Mouse (Mus musculus) testis, adult 10 weeks (tissue): ENCODE measurements around the gene Arhgap6. TPM values are rescaled to one million over a fixed set of nuclear protein-coding genes. Genes with fewer than 3 reads are reported as not detected.

Experiments
- polyA plus RNA-seq: library from polyadenylated mRNA; stranded (reverse); fragments of 350-450 nt; fragmentation: Illumina TruSeq; extraction: RNeasy Lipid Tissue Mini Kit (QIAGEN cat#74804); gene quantifications from one replicate; pipeline ENCODE4 v1.2.3, GENCODE M21; 2014; ENCODE audit warnings: low read depth, low replicate concordance

The Arhgap6 gene
- polyA plus RNA-seq, result 0.46 TPM

GRCm38 (mm10) chrX:168794974-168795858 is at the start of gene Arhgap6:
Gene Arhgap6, plus strand, starts transcription at chrX:168795099.

GRCm38 (mm10) chrX:169187100-169187499 is 392.2 kb downstream of the Arhgap6 start, which contains the start of gene Amelx:
Gene Amelx, minus strand, starts transcription at chrX:169187200.

GRCm38 (mm10) chrX:169319945-169320667 is 525.2 kb downstream of the Arhgap6 start, which contains the start of gene Hccs:
Gene Hccs, minus strand, starts transcription at chrX:169320372.

Other genes starting within 250 kb of the Arhgap6 start
- not detected for gene Frmpd4, start 217.9 kb upstream of the Arhgap6 start, polyA plus RNA-seq
- gene Msl3, start 121.2 kb upstream of the Arhgap6 start, polyA plus RNA-seq, result 26.1 TPM